Mouse (Mus musculus) cerebellum, postnatal 10 days (tissue): ENCODE data around the gene Hmgn2.
"Not testable (repeated sequence)": the region's sequence is repeated elsewhere in the genome, so short reads cannot be mapped to it uniquely, and the experiment has no call there.

ENCODE experiments used
- DNase-seq, 2 experiments: peaks; one replicate each; pipeline ENCODE4 v3.0.0; 2021; ENCODE audit warnings: mixed read lengths in 2 of 2

The Hmgn2 gene

DNA sequence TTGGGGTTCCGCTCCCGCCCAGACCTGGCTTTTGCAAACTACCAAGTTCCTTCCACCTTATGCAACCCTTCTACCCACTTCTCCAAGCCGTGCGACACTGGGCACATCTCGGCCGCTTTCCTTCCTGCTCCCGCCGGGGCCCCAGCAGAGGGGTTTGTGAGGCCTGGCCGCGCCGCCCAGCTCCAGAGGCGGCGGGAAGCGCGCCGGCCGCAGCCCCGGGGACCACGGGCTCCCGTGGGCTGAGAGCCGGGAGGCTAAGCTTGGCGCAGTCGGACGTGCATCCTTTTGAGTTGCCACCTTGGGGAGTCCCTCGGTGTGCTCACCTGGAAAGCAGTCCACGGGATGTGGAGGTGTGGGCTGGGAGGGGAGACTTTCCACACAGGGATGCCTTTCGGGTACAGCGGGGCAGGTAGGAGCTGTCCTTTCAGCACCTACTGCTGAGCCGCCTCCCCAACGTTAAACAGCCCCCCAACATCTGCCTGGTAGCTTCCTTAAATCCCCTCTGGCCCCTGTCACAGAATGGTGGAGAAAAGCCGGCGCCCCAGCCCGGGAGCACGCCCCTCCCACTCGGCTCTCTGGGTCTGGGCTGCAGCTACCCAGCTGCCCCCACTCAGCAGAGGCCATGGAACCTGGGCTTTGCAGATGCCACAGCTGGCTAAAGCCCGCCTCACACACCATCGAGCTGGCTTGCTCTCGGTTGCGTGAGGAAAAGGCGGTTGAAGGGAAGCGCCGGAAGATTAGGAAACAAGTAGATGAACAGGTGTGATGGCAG lies at the start of gene Hmgn2:
TSS of gene Hmgn2 (minus strand) at position 501 of the 772 bp plus-strand sequence.
- DNase-seq: peak; percentile 67 to 74

DNA sequence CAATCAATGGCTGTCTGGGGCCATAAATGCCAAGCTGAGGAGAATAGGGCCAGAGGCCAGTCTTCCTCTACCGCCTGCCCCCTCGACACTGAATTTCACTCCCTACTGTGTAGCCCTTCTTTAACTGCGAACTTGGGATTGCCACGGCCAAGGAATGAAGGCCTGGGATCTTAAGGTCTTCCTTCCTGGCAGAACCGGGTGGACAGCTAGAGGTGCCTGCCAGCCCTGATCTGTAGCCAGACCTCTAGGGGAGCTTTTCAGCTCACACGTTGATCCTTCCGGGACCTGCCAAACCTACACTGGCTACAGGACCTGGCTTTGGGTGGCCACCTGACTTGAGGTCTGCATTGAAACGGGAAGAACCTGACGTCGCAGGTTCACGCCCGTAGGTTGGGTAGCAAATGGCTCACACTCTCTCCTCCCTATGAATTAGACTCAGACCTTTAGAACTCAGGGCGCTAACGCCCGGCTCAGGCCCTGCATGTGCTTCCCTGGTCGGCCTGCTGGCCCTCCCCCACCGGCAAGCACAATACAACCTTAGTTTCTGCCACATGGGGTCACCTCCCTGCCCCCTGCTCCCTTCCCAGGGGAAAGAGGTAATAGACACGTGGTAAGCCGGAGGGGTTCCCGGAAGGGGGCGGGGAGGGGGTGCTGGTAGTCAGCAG lies 48.9 kb upstream of the Hmgn2 start:
- peak; percentile 35 to 39 for DNase-seq

DNA sequence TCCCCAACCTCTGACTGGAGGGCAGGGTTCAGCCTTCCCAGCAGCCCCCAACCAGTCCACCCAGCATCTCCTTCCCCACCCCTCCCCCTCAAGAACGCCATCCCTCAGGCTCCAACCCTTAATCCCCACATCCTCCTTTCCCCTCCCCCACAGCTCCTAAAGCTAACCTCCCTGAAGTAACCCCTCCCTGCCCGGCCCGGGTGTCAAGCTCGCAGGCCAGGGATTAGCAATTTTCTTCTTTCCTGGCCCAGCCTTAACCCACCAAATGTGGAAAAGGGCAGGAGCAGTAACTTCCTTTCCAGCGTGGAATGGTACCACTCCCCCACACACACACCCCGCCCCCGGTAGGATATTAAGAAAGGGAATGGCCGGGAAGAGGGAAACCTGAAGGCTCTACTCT lies 48.3 kb upstream of the Hmgn2 start:
- peak in 1 of 2 experiments; percentile 9 for DNase-seq

DNA sequence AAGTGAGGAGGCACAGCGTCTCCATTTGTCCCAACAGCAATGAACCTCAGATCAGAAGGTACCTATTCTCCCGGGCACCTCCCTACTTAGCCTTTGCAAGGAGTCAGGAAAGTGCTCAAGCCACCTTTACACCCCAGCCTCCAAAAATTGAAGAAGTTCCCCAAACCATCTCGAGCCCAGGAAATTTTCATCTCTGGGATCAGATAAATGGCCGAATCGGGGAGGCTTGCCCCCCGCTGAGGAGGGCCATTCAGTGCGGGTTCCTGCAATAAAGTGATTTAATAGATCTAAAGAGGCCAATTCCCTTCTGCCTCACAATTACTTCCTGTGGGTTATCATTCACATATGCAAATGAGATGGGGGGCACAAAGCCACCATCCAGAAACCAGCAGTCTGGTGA lies 47.8 kb upstream of the Hmgn2 start:
- DNase-seq: peak in 1 of 2 experiments; percentile 9

DNA sequence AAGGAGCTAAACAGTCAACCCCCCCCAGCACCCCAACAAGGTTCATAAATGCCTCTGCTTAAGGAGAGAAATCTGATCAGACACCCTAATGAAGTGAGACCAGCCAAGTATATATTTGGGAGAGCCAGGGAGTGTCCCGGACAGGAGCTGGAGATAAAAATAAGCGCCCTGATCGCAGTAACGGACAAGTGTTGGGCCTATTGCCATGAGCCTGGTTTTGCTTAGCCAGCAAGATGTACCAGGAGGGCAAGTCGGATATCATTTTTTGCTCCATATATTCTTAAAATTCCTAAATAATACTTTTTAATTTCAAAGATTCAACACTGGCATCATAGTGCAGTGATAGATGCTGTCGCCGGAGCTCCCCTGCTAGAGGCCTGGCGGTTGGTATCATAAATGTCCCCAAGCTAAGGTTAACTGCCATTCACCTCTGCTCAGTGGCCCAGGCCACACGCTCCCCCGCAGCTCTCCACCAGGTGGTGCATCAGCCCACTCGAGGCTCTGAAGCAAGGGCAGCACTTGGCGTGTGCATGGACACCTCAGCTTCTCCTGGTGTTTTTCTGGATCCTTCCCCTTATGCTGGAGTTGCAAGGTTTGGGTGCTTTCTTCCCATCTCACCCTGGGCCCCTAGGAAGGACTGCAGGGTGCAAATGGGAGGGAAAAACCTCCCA lies 44.5 kb upstream of the Hmgn2 start:
- DNase-seq: peak in 1 of 2 experiments; percentile 16

DNA sequence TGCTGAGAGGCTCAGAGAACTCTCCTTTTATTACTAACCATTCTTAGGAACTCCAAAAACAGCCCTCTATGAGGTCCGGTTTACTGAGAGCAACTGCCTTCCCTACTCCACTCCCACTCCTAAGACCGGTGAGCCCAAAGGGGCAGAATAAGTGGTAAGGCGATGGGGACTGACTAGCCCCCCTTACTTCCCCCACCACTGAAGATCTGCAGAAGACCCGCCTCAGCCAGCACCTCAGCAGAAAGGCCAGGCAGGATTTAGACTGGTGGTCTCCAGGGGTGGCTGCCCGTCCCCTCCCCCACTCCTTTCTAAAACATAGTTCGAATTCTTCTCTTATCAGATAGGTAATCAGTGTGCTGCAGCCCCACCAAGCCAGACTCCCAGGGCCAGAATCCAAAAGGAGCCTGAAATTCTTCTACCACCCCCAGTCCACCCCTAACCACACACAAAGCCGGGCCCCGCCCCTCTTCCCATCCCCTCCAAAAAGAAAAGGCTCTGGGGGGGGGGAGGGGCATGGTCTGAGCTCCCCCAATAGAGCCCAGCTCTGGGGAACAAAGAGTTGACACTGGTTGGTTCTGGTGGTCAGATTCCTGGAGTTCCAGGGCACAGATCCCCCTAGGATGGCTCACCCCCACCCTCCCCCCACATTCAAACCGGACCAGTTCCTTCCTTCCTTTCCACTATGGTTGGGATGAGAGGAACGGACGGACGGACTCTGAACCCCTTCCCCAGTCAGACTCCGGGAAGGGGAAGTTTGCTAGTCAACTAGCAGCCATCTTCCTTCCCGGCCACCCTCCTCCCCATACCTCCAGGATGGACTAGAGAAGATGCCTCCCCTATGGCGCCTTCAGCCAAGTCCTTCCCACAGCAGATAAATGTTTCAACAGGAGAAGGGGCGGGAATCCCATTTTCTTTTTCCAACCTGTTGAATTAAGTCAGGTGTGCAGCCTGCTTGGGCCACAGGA lies 43.3 kb upstream of the Hmgn2 start:
- no peak for DNase-seq

DNA sequence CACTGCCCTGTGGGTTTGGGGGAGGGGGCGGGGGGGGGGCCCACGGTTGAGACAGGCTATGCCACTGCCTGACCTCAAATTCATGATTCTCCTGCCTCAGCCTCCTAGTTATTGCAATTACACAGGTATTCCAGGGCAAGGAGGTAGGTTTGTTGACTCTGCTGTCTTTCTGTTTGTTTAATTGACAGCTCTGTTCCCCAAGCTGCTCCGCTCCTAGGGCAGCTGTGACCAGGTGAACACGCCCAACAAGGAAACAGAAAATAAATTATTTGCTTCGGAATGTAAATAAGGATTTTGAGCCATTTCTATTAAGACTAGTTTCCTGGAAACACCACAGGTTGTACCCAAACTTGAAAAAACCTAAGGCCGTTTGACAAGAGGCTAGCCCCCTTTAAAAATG lies 41.3 kb upstream of the Hmgn2 start:
- DNase-seq: no peak

DNA sequence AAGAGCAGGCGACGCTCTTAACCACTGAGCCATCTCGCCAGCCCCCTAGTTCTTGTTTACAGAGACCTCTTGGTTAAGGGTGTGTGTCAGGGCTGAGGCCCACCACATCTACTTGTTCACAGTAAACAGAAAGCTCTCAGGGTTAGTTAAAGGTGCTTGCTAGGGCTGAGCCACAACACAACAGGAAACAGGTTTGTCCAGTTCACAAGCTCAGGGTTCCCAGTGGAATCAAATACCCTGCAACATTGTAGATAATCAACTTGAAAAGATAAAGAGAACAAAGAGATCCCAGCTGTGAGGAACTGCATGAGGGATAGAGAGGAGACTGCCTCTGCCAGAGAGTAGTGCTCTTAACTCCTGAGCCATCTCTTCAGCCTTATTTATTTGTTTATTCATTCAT lies 38.4 kb upstream of the Hmgn2 start:
- DNase-seq: no peak

DNA sequence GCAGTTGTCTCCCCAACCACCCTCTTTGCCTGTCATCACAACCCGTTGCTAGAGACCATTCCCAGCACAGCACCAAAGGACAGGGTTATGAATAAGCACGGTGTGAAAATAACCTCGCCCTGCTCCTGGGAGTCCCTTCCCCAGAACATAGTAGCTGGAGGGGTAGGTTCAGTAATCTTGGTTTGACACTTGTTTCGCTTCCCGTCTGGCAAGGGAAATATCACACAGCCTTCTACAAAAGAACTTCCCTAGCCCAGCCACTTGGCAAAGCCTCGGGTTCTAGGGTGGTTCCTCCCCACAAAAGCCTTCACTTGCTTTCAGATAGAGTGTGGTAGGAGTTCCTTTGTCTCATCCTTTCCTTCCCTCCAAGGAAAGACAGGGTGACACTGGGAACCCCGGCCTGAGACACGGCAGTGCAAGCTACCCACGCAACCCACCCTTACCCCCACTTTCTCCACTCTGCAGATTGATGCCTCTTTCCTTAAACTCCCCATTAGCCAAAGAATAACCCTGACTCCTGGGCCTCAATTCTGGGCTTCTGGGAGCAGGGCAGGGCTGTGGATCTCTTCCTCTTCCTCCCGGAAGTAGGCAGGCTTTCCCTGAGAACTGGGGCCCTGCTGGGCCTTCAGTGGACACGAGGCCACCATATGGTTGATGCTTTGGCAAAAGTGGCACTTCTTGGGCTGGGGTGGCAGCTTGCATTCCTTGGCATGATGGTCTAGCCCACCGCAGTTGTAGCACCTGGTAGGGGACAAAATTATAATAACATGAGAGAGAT lies 37.3 kb upstream of the Hmgn2 start:
- no peak for DNase-seq

DNA sequence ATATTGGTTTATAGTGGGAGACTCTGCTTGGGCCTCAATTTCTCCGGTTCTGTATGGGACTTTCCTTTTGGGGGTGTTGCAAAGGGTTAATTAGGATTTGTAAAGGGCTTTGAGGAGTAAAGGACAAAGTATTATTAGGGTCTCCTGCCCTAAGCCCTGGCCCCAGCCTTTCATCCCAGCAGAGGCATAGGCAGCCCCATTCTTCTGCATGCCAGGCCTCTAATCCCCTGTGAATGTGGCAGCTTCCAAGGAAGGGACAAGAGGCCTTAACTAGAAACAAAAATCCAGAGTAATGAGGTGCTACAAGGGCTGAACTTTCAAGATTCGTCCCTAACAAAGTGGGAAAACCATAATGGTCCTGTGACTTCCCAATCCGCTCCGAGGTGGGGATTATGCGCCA lies 34.5 kb upstream of the Hmgn2 start:
- no peak for DNase-seq

DNA sequence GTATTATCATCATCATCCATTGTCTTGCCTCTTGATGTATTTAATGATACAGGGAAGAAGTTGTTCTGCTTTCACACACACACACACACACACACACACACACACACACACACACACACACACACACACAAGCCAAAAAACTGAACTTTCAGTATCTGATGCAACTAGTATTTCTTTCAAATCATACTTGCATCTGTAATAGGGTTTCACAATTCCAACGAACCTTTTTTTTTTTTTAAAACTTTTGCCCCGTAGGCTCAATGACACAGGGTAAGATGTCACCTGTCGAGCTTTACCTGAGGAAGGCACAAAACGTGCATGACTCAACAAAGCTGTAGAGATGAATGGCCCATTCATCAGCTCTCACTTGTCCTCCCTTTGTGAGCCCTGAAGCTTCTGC lies 33.8 kb upstream of the Hmgn2 start:
- DNase-seq: no peak

DNA sequence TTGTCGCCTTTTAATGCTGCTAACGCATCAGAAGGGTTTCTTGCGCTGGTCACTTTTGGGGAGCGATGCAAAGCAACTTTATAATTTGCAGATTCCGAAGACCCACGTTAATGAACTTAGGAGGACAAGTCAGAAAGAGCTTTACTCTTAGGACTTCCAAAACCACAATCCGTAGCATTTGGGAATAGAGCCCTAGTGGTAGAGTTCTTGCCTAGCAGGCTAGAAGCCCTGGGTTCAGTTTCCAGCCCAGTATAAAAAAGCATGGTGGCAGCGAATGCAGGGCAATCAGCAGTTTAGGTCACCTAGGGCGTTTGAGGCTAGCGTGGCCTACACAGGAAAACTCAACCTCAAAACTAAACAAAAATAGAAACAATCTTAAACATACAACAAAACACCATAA lies 33.3 kb upstream of the Hmgn2 start:
- DNase-seq: no peak

DNA sequence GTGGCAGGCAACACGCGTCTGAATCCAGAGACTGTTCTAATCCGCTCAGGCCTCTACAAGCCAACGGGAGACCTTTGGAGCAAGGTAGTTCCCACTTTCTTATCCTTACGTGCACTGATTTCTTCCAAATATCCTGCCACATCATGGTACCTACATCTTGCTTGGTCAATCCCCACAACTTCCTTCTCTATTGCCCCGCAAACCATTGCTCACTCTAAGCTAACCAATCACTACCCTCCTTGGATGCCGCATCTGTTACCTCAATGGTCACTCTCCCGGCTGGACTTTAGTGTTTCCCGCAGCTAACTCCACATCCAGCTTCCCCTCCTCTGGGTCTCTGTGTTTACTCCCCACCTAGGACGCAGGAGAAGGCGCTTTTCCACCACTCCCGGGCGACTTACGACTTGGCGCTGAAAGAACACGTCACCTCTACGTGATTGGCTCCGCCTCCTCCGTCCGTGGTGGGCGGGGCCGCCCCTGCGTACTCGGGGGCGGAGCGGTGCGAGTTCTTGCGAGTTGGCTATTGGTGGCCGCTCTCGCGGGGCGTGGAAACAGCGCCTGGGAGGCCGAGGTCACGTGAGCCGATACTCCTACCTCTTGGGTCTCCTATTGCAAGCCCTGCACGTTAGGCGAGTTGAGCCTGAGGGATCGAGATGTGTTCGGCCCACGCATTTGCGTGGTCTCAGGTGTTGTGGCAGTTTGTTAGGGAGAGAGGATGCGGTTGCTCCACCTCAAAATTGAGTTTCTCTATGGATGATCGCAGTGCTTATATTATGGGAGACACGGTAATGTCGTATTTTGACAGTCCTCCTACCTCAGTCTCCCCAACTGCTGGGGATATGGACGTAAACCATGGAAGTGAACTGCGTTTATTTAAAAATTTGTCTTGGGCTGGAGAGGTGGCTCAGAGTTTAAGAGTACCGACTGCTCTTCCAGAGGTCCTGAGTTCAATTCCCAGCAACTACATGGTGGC lies 32.3 kb upstream of the Hmgn2 start, which contains the start of gene Dhdds:
TSS of gene Dhdds (minus strand) at position 453 of the 973 bp plus-strand sequence.
- DNase-seq: peak; percentile 98

DNA sequence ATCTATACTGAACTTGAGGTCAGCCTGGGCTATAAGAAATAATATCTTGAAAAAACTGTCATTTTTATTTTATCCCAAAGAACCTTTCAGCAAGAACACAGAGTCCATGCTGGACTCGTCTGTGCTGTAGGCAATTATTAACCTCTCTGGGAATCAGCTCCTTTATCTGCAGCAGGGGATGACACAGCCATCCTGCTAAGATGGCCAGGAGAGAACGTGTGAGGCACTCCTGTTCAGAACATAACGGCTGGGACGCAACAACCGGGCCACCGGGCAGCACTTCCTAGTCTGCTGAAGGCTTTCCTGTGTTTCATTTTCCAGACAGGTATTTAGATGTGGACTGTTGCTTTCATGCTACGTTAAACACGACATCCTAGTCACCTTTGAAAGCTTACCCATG lies 26.2 kb upstream of the Hmgn2 start:
- DNase-seq: no peak

DNA sequence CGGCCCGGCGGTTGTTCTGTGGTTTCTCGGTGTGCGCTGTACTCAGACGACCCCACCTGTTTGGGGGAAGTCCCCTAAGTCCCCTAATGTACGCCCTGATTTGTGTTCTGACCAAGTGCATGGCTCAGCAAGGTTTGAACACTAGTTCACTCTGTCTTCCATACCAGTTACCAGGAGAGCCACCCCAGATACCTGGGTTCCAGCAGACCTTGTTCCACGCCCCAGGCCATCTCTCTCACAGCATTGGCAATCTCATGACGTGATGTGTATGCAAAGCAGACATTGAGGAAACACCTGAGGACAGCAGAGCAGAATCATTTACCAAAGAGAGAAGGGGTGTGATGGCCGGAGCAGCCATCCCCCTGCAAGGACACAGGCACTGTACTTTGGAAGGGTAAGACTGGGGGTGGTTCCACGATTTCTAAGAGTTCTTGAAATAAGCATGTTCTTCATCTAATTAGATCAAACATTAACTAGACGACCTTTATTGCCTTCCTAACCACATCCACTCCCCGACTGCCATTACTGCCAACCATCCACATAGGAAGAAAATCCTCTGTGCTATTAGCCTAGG lies 22.7 kb upstream of the Hmgn2 start:
- DNase-seq: no peak

DNA sequence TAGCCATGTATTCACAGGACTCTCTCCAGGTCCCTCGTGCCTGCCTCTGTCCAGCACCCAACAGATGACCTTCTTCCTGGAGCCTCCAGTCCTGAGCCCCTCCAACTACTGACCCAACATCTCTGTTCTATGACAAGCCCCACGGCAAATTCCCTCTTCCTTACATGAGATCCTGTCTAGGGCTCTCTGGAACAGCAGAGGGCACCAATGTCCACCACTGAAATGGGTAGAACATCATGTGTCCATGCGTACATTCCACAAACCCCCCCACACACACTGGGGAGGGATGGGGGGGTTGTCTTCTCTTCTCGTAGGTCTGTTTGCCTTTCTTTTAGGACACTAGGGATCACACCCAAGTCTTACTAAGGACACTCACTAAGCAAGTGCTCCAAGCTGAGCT lies 21.6 kb upstream of the Hmgn2 start:
- DNase-seq: no peak

DNA sequence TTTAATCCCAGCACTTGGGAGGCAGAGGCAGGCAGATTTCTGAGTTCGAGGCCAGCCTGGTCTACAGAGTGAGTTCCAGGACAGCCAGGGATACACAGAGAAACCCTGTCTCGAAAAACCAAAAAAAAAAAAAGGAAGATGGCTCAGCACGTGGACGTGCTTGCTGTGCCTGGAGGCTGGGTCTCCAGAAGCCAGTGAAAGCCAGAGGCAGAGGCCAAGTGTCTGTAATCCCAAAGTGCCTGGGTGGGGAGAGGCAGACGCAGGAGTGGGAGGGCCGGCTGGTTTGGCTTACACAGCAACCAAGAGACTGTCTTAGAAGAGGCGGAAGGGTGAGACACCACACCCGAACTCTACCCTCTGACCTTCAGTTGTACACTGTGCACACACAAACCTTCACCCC lies 19.8 kb upstream of the Hmgn2 start:
- DNase-seq: not testable (repeated sequence)

DNA sequence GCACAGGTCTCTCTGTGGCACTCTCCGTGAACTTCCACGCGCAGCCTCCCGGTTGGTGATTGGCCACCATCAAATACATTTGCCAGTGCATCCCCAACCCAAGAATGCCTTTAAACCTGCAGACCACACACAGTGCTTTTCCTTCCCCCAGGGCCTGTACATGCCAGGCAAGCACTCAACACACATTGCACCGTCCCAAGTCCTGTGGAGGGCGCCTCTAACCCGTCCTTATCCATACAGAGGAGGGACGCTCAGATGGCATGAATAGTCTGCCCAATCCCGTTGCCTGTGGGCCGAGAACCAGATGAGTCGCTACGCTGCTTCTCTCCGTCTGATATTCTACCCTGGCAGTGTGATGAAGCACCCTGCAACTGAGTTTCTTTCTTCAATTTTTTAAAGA lies 14.5 kb upstream of the Hmgn2 start:
- no peak for DNase-seq

DNA sequence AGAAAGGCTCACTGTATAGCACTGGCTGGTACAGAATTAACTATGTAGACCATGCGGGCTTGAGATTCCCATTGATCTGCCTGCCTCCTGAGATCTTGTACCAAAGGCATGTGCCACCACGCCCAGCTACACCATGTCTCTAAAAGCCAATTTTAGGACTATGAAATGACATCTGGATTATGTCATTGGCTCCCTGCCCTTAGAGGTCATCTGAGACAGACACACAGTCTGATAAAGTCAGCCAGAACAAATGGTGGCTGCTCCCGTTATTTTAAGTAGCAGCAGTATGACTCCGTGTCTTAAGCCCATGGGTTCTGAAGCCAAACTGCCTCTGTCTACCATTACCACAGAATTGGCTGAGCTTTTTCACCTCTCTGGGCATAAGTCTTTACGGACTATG lies 12.0 kb upstream of the Hmgn2 start:
- DNase-seq: no peak

DNA sequence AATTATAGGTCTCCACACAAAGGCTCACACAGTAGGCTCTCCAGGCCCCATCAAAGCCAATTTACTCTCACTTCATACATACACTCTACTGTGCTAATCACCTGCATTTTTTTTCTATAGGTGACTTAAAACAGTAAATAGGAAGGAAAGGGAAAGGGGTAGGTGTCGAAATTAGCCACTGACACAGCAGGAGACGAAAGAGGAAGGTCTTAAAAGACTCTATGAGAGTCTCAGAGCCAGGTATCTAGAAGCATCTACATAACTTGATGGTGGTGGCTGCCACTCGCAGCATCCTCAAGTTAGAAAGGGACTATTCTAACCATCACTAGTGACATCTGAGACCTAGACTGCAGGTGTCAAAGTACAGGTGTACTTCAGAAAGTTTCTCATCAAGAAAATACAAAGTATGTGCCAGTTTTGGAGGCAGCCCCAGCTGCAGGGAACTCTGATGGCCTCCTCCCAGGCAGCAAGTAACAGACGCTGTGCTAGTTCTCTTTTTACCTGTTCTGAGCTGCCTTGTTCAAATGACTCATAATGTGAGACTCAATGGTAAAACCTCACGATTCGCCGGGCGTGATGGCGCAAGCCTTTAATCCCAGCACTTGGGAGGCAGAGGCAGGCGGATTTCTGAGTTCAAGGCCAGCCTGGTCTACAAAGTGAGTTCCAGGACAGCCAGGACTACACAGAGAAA lies 9.7 kb upstream of the Hmgn2 start:
- DNase-seq: no peak
